Mouse (Mus musculus): ENCODE data around the gene Muc1.

Gene Muc1

GRCm38 (mm10) chr3:89228836-89229235, at the start of gene Muc1:
Gene Muc1 (plus strand): TSS chr3:89229057.
- no peak for DNase-seq (ENCODE audit: low spot score)

DNA sequence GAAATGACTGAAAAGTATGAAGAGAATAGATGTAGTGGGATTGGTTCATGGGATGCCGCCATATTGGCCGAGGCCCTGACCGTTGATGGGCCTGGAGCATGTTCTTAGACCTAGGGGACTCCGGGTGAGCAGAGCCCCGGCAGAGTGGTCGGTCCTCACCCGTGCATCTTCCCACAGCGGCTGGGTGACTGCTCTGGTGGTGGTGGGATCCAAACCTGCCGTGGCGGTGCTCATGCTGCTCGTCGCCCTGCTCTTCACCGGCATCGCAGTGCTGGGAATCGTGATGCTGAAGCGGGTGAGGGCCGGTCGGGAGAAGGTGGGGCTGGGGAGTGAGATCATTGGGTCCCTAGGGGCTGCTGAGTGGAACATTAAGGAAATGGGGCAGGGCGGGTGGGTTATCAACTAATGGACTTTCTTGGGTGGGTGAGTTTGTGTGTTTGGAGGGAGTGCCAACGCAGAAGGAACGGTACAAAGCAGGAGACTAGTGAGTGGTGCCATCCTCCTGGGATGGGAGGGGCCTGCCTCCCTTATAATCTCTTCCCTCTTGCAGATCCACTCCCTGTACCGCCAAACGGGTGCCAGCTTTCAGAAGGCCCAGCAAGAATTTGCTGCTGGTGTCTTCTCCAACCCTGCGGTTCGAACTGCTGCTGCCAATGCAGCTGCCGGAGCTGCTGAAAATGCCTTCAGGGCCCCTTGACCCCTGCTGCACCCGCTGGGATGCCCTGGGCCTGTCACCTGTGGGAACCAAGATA, 46.9 kb upstream of the Muc1 start:
- no peak for DNase-seq (ENCODE audit: low spot score)

DNA sequence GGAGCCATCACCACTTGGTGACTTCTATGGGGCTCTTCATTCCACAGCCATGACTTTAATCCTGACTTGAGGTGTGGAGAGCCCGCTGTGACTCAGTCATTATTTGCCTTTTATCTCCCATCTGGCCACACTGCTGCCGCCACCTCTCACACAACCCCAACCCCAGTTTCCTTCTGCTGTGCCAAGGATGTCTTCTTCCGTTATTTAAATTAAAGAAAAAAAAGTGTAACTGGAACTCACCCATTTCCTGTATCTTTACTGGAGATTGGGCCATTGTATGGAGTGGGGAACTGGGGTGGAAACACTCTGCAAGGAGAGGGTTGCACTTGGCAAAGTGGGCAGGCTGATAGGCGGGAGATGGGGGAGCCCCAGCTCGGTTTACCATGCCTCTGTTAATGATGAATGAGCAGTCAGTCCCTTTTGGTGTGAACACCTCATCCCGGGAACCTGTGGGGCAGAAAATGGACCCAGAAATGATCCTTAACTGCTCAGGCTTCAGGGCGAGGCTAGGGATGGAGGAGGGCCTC, 46.3 kb upstream of the Muc1 start:
- no peak for DNase-seq (ENCODE audit: low spot score)

GRCm38 (mm10) chr3:89183058-89183958, 45.5 kb upstream of the Muc1 start, which contains the start of gene Fam189b:
Gene Fam189b (plus strand): TSS chr3:89183143.
- peak; percentile 90 for DNase-seq (ENCODE audit: low spot score)

GRCm38 (mm10) chr3:89183959-89184315, 44.9 kb upstream of the Muc1 start:
- no peak for DNase-seq (ENCODE audit: low spot score)

DNA sequence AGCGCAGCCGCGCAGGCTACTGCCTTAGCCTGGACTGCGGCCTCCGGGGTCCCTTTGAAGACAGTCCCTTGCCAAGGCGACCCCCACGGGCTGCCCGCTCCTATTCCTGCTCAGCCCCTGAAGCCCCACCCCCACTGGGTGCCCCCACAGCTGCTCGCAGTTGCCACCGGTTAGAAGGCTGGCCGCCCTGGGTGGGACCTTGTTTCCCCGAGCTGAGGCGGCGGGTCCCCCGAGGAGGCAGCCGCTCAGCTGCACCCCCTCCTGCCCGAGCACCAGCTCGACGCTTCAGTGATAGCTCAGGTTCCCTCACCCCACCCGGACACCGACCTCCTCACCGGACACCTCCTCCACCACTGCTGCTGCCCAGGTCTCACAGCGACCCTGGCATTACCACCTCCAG, 41.7 kb upstream of the Muc1 start:
- DNase-seq (ENCODE audit: low spot score) = no peak

DNA sequence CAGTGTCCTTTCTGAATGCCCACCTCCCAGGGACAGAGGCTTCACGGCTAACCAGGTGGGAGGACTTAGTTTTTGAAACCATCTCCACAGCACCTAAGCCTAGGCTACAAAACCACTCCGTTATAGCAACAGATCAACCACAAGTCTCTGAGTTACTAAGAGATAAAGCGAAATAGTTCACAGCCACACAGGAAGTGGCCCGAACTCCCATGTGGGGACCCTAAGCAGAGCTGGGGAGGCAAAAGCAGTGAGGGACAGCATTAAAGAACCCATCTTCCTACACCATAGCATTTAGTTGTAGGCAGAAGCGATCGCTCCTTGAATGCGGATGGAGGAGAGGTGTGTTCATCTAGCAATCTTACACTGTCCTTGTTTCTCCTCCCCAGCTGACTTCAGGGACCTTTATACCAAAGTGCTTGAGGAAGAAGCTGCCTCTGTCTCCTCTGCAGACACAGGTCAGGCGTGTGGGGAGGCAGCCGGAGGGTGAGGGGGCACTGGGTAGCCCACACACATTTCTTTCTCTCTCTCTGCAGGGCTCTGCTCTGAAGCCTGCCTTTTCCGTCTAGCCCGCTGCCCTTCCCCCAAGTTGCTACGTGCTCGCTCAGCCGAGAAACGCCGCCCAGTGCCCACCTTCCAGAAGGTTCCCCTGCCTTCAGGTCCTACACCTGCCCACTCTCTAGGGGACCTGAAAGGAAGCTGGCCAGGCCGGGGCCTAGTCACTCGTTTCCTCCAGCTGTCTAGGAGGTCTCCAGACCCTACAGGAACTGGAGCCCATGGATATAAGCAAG, 41.0 kb upstream of the Muc1 start:
- DNase-seq (ENCODE audit: low spot score) = no peak

GRCm38 (mm10) chr3:89188478-89188875, 40.4 kb upstream of the Muc1 start:
- no peak for DNase-seq (ENCODE audit: low spot score)

GRCm38 (mm10) chr3:89190436-89190835, 38.4 kb upstream of the Muc1 start:
- DNase-seq (ENCODE audit: low spot score) = no peak

- DNase-seq (ENCODE audit: low spot score) = no peak
Observed at GRCm38 (mm10) chr3:89193351-89193750, 35.5 kb upstream of the Muc1 start.

- no peak for DNase-seq (ENCODE audit: low spot score)
Observed at GRCm38 (mm10) chr3:89193853-89194252, 35.0 kb upstream of the Muc1 start.

DNA sequence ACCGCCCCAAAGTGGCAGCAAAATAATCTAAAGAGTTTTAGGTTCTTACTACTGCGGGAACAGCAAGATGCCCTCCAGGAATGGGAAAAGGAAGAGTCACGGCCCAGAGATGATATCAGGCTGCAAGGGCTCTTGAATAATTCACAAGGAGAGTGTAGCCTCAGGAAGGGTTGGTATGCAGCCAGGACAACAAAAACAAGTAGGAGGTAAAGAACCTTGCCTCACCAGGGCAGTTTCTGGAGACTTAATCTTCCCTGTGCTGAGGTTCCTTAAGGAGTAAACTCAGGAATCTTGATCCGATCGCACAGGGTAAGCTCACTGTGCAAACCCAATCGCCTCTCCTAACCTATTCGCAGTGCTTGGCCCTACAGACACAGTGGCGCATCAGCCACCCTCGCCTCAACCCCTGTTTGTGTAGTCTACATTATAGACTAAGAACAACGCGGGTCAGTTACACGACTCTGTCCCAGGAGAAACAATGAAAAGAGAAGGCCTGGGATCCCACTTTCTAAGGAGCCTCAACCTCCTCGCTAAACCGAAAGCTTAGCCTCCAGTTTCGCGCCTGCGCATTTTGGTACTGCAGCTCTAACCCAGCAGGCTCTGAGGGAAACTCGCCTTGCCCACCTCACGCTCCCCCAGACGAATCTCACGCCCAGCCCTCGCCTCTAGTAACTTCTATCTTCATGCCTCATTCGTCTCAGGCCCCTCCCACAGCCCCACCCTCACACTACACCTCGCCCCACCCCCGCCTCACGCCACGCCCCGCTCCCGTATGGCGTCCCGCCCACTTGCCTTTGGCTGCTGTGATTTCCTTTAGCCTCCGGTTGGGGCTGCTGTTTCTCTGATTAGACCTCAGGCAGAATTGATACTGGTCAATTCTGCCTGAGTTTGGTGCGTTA, 32.6 kb upstream of the Muc1 start:
- DNase-seq (ENCODE audit: low spot score) = peak; percentile 96

- no peak for DNase-seq (ENCODE audit: low spot score)
Observed at GRCm38 (mm10) chr3:89199839-89200238, 29.0 kb upstream of the Muc1 start.

GRCm38 (mm10) chr3:89202253-89203141, 26.4 kb upstream of the Muc1 start, which contains the start of gene Gba:
Gene Gba (plus strand): TSS chr3:89202928.
- DNase-seq (ENCODE audit: low spot score) = peak; percentile 91

DNA sequence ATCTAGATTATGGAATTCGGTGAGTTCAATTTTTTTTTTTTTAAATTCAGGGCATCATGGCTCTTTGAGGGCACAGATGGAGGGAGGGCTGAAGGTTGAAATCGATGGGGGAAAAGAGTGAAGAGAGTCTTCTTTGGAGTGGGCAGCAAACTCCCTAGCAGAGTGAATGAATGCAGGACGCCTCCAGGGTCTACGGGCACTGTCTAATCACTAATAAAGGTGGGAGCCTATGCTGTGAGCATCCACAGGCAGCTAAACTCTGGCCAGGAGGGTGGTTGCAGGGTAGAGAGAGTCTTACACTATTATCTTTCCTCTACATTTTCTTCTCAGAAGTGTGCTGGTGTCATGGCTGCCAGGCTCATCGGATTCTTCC, 25.7 kb upstream of the Muc1 start:
- no peak for DNase-seq (ENCODE audit: low spot score)

DNA sequence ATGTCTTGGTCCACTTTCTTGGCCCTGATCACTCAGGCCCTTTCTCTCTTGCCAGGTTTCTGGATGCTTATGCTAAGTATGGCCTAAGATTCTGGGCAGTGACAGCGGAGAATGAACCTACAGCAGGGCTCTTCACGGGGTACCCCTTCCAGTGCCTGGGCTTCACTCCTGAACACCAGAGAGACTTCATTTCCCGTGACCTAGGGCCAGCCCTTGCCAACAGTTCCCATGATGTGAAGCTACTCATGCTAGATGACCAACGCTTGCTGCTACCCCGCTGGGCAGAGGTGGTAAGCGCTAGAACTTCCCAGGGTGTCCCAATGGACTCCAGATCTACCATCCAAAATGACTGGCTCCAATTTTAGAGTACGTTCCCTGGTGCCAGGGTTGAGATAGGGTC, 22.8 kb upstream of the Muc1 start:
- DNase-seq (ENCODE audit: low spot score) = no peak

- no peak for DNase-seq (ENCODE audit: low spot score)
Observed at GRCm38 (mm10) chr3:89206695-89207094, 22.2 kb upstream of the Muc1 start.

- DNase-seq (ENCODE audit: low spot score) = no peak
Observed at GRCm38 (mm10) chr3:89208075-89208657, 20.7 kb upstream of the Muc1 start.

DNA sequence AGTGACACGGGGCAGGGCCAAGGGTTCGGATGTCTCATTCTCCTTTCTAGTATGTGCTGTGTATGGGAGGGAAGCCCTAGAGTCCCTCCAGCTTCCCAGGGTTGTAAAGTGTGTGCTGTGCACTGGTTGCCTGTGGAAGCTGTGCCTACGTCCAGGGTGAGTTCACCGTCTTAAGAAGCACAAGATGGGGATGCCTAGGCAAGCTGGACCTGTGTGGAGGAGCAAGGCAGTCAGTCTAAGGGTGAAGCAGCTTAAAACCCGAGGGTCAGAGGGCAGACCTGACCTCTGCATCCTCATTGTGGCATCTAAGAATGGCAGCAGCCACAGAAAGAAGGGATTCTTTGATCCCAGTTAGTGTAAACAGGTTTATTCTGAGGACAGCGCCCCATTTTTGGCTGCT, 20.1 kb upstream of the Muc1 start:
- no peak for DNase-seq (ENCODE audit: low spot score)

DNA sequence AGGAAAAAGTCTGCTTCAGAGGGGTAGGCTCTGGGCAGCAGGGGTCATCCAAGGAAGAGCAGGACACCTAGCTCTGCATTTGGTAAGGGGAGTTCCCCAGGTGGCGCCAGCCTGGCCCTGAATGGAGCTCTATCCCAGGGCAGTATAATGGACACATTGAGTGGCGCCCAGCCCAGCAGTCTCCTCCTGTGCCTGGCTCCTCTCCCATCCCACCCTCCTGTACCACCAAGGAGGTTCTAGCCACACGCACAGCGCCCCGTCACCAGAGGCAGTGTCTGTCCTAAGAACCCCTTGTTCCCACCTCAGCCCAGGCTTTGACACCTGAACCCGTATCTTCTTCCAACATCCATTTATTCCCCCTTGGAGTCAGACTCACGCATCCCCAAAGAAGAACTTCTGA, 19.1 kb upstream of the Muc1 start:
- peak; percentile 42 for DNase-seq (ENCODE audit: low spot score)
